Comparison of ENCODE assay signal across 20 mouse cellular contexts in genomic region chr13:104638988-104639387, GRCm38 (mm10).
DNase-seq lines count a peak whose midpoint lies in the region; ATAC-seq and TF ChIP-seq lines count a peak whose summit lies in the region.
"Had no signal": no experiment of that assay in that cellular context is flagged by ENCODE, and none has a peak within 500 bp of the region (broad histone marks: within the 10 kb centered on the region; RNA-seq: fewer than 3 reads in every experiment).

No protein-coding gene starts in this region.

- no peak overlapping the region for H3K4me3 ChIP-seq in lung, adult 2 months (replicated peaks; ENCODE audit: extremely low read depth, low read depth, low read length)
- H3K4me3 ChIP-seq: embryonic facial prominence, embryonic 13.5 days; midbrain, embryonic 13.5 days; stomach, embryonic 15.5 days had no signal

- TF ChIP-seq POLR2A in lung, adult 2 months (IDR thresholded peaks at IDR 0.05; ENCODE audit: borderline replicate concordance, extremely low read depth, low read depth, low read length), result no peak

- peak; percentile 70 for DNase-seq in kidney, adult 11 months
- no peak for DNase-seq in kidney, postnatal 4 days
- DNase-seq in lung, postnatal 36 days, result peak; percentile 40
- DNase-seq in lung, adult 2 months, result no peak
- DNase-seq in kidney, postnatal 25 days, result peak; percentile 49 to 75
- DNase-seq in left cerebral cortex, postnatal 10 days (ENCODE audit: extremely low spot score in 1 of 2, low spot score in 2 of 2), result no peak
- DNase-seq in right cerebral cortex, adult 18-20 months, result no peak
- DNase-seq: adrenal gland, postnatal 10 days; cerebellum, adult 9-10 months; gastrocnemius, postnatal 36 days; left cerebral cortex, postnatal 4 days; lung, embryonic 14.5 days; right cerebral cortex, postnatal 25 days; thymus, adult 18-20 months; thymus, postnatal 4 days had no signal

- 73% methylated on average over 3 of the region's 3 CpGs for WGBS in lung, adult 2 months

- TF ChIP-seq CTCF in lung, adult 2 months (IDR thresholded peaks at IDR 0.05; ENCODE audit: insufficient read depth, low read length), result no peak

- no peak for ATAC-seq in activated CD4-positive, CD25-positive, alpha-beta regulatory T cell, adult 4 months
- ATAC-seq: forebrain, embryonic 16.5 days; midbrain, embryonic 13.5 days had no signal

- peaks cover 2% of the 10 kb centered on the region; the same call in 1 of the 2 replicates for H3K4me1 ChIP-seq in lung, adult 2 months (ENCODE audit: control insufficient read depth, insufficient read depth, low read length)
- H3K4me1 ChIP-seq: embryonic facial prominence, embryonic 13.5 days; midbrain, embryonic 13.5 days had no signal

- intact Hi-C loops in left cerebral cortex, postnatal 10 days (cut with DNase I), result no loop called here

Comparison
In these comparisons a context has a peak if more than half of its experiments do, and no peak if none do; other contexts are left out.
1. DNase-seq: peak in kidney, adult 11 months (single experiment), lung, postnatal 36 days (single experiment) and kidney, postnatal 25 days (2 of 2); none in kidney, postnatal 4 days (0 of 2), lung, adult 2 months (single experiment), left cerebral cortex, postnatal 10 days (0 of 2) and right cerebral cortex, adult 18-20 months (single experiment).